Mouse (Mus musculus) neural tube, embryonic 13.5 days (tissue): Measurements from ENCODE around the gene Tssk2. TPM values are rescaled to one million over a fixed set of nuclear protein-coding genes. Genes with fewer than 3 reads are reported as not detected.

Source experiments
- ATAC-seq: fragments of 200-750 bp; cut with Nextera tagmentation; 2 replicates; pipeline ENCODE4 v1.8.0; 2017; ENCODE audit warnings: low read depth, mild to moderate bottlenecking, moderate TSS enrichment, moderate library complexity
- H3K27ac ChIP-seq: fragments of 300-500 bp; sonication (generic); replicated peaks from 2 replicates; pipeline ENCODE4 v1.5.1; 2015; ENCODE audit warnings: moderate library complexity, mild to moderate bottlenecking, inconsistent platforms
- H3K27me3 ChIP-seq: fragments of 300-500 bp; sonication (generic); 2 replicates; pipeline ENCODE4 v1.6.1; 2015; ENCODE audit warnings: mild to moderate bottlenecking, inconsistent platforms
- H3K36me3 ChIP-seq: fragments of 300-500 bp; sonication (generic); 2 replicates; pipeline ENCODE4 v1.6.1; 2015; ENCODE audit warnings: mild to moderate bottlenecking, inconsistent platforms
- H3K4me1 ChIP-seq: fragments of 300-500 bp; sonication (generic); replicated peaks from 2 replicates; pipeline ENCODE4 v1.6.1; 2015; ENCODE audit warnings: inconsistent platforms
- H3K4me2 ChIP-seq: fragments of 300-500 bp; sonication (generic); 2 replicates; pipeline ENCODE4 v1.6.1; 2015; ENCODE audit warnings: inconsistent platforms, mild to moderate bottlenecking, moderate library complexity
- H3K4me3 ChIP-seq: fragments of 300-500 bp; sonication (generic); 2 replicates; pipeline ENCODE4 v1.5.1; 2015; ENCODE audit warnings: mild to moderate bottlenecking, inconsistent platforms
- H3K9ac ChIP-seq: fragments of 300-500 bp; sonication (generic); 2 replicates; pipeline ENCODE4 v1.6.1; 2015; ENCODE audit warnings: moderate library complexity, mild to moderate bottlenecking, inconsistent platforms
- H3K9me3 ChIP-seq: fragments of 300-500 bp; sonication (generic); 2 replicates; pipeline ENCODE4 v1.6.1; 2016; ENCODE audit warnings: inconsistent platforms
- WGBS: fragments of 180-500 bp; shearing (Covaris S2); methylation state at CpG from one replicate; pipeline ENCODE4 v1.1.7; 2015; 5-methylcytosine and 5-hydroxymethylcytosine counted together
- polyA plus RNA-seq: library from polyadenylated mRNA; unstranded; fragments of >200 nt; fragmentation: Nextera tagmentation; extraction: Ambion mirVana; gene quantifications from 2 replicates; pipeline ENCODE4 v1.2.1, GENCODE M21; 2015

The Tssk2 gene
- polyA plus RNA-seq, 1 experiment from 2014 or later, result not detected

DNA sequence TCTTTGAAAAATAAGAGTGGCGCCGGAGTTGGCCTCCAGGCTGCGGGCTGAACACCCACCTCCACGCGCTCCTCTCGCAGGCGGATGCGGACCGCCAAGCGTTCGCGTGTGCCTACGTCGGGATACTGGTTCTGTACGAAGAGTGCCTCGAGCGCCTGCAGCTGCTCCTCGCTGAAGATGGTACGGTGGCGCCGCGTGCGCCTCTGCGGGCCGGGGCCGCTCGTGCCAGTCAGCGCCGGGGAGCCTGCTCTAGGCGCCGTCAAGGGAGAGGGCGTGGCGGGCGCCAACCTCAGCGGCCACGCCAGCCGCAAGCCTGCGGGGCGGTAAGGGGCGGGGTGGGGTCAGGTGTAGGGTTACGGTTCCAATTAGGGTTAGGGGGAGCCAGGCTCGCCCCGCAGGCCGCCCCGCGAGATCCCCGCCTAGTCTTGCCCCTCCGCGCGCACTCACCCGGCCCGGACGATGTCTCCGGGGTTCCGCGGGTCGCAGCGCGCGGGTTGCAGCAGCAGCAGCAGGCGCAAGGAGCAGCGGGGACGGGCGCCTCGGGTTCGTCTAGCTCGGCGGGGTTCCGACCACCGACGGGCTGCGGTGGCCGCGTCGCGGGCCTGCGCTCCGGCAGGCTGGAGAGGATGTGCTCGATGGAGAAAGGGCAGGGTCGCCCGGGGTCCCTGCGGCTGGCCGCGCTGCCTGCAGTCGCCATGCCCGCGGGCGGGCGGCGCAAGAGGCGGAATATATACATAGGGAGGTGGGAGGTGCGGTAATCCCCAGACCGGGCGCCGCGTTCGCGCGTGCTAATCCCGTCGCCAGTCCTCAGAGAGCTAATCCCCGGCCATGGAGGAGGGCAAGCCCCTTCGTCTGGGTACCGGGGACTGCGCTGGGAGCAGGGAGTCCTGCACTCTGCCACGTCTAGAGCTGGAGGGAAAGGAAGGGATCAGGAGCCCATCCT lies 16.1 kb downstream of the Tssk2 start, which contains the start of gene Gsc2:
Gene Gsc2, minus strand, starts transcription at position 753 of the 943 bp plus-strand sequence.
- Histone ChIP-seq H3K4me3 (peak within 1 kb of the TSS; percentile 34), H3K27me3 (peaks cover 77% of the 10 kb centered on the region), H3K4me1 (peaks cover 22% of the 10 kb centered on the region), H3K36me3 (no peaks in the 10 kb centered on the region), H3K27ac (no peak within 1 kb of the TSS), H3K9me3 (no peaks in the 10 kb centered on the region), H3K9ac (peak within 1 kb of the TSS; percentile 54), H3K4me2 (peak within 1 kb of the TSS; percentile 56)
- WGBS, result under 1% methylated on average over 106 of the region's 106 CpGs
- no peak for ATAC-seq

DNA sequence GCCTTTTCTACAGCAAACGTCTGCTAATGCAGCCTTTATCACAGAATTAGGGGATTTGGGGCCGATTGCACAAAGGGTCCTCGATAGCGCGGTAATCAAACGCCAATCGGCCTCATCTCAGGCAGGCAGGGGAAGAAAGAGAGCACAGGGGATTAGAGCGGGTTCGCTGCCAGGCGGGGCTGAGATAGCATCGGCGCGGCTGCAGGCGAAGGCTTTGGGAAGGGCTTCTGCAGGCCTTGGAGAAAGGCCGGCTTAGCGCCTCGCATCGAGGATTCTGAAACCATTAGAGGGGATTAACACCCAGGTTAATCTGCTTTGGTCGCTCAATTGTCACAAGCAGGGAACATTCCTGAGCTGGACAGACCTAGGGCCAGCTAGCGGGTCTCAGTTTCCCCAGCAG lies 22.1 kb downstream of the Tssk2 start:
- Histone ChIP-seq H3K27me3 (peaks cover 52% of the 10 kb centered on the region), H3K4me1 (peaks cover 31% of the 10 kb centered on the region), H3K4me3 (no peak overlapping the region), H3K27ac (no peak overlapping the region), H3K9ac (peak overlapping the region; percentile 92), H3K9me3 (no peaks in the 10 kb centered on the region), H3K36me3 (peaks cover 11% of the 10 kb centered on the region), H3K4me2 (peak overlapping the region; percentile 98)
- 12% methylated on average over 20 of the region's 20 CpGs for WGBS
- ATAC-seq, result no peak

DNA sequence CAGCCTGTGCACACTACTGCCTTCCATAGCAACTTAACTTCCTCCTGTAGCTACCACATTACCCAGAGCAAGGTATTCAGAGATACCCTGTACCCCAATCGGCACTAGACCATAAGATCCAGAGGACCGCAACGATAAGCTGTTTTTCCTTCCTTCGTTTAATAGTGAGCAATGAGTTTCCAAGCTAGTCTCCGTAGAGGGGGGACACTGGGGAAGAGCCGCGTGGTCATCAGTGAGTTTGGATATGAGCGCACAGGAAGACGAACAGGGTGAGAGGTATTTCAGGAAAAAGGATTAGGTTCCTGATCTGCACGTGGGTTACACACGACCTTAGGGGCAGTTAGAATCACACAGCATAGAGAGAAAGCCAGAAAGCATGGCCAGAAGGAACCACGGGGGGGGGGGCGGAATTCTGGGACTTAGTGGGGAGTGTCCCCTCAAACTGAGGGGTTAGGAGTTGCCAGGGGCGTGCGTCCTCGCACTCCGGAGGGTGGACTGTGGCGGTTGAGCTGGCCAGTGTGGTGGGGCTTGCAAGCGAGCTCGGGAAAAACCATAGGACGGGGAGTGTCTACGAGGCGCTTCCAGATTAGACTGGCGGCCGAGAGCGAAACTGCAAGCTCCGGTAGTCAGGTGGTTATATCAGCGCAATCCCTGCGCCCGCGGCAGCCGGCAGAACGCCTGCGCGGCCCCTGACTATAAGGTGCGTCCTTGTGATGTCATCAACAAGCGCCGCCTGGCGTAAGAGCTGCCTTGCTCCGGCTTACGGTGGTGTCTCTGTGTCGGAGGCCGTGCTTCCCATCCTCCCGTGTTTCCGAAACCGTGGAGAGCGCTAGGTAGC lies 23.1 kb downstream of the Tssk2 start:
- no peaks in the 10 kb centered on the region for H3K9me3 ChIP-seq
- 2% methylated on average over 46 of the region's 47 CpGs for WGBS
- ATAC-seq, result peak; percentile 96

DNA sequence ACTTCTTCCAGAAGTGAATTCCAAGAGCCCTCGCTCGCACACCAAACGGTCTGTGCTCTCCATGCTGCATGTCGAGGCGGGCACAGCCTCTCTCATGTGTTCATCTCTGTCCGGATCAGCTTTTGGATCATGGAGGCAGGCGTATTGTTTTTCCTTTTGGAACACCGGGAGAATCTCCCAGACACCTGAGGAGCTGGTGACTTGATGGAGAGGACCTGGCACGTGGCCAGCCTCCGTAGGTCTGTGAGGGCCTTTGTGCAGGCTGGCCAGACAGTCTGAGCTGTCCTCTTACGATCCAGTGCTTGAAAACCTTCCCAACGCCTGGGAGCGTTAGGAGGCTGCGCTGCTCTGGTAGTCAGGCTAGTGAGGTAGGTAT lies 23.7 kb downstream of the Tssk2 start:
- peak; percentile 26 for ATAC-seq
- Histone ChIP-seq H3K4me2 (peak overlapping the region; percentile 98), H3K27ac (peak overlapping the region; percentile 89), H3K4me1 (peaks cover 47% of the 10 kb centered on the region), H3K9me3 (no peaks in the 10 kb centered on the region), H3K9ac (peak overlapping the region; percentile 92), H3K36me3 (peaks cover 19% of the 10 kb centered on the region), H3K4me3 (peak overlapping the region; percentile 84), H3K27me3 (peaks cover 37% of the 10 kb centered on the region)
- WGBS, result under 1% methylated on average over 14 of the region's 14 CpGs

More for the DNA sequence above, 23.1 kb downstream of the Tssk2 start:
- Histone ChIP-seq H3K27me3 (peaks cover 43% of the 10 kb centered on the region), H3K36me3 (peaks cover 19% of the 10 kb centered on the region), H3K9ac (peak overlapping the region; percentile 92), H3K4me3 (peak overlapping the region; percentile 84), H3K27ac (peak overlapping the region; percentile 92), H3K4me1 (peaks cover 41% of the 10 kb centered on the region), H3K4me2 (peak overlapping the region; percentile 98)

DNA sequence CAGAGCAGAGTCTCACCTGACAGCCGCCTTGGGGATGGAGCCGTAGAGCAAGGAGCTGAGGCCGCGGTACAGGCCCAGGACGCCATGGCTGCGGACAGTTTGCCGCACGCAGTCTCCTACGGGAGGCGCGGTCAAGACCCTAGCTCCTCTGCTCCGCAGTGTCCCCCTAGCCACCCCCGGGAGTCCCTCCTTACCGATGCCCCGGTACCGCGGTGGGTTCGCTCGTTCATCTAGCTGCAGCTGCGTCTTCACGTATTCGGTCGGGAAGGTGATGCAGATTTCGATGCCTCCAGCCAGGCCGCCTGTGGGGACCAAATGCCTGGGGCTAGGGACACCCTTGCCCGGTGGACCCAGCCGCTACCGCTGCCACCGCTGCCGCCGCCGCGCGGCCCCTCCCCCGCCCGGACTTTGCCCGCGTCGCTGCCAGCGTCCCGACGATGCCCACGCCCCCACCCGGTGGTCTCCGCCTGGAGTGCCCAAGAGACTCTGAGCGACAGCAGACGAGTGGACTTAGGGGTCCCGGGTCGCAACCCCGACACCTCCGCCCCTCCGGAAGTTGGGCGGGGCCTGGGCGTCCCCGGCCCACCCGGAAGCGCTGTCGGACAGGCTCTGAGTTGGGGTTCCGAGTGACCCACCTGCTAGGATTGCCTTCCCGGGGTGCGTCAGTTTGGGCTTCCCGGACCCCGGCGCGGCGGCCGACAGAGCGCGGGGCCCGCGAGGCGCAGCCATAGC lies 29.1 kb downstream of the Tssk2 start:
- H3K4me1 ChIP-seq, result peaks cover 37% of the 10 kb centered on the region
- peak overlapping the region; percentile 90 for H3K27ac ChIP-seq
- H3K36me3 ChIP-seq, result peaks cover 19% of the 10 kb centered on the region
- peak overlapping the region; percentile 86 for H3K4me3 ChIP-seq
- WGBS, result under 1% methylated on average over 72 of the region's 72 CpGs
- H3K4me2 ChIP-seq, result peak overlapping the region; percentile 89
- H3K27me3 ChIP-seq, result no peaks in the 10 kb centered on the region
- H3K9ac ChIP-seq, result peak overlapping the region; percentile 93
- peak; percentile 49 for ATAC-seq
- H3K9me3 ChIP-seq, result no peaks in the 10 kb centered on the region

DNA sequence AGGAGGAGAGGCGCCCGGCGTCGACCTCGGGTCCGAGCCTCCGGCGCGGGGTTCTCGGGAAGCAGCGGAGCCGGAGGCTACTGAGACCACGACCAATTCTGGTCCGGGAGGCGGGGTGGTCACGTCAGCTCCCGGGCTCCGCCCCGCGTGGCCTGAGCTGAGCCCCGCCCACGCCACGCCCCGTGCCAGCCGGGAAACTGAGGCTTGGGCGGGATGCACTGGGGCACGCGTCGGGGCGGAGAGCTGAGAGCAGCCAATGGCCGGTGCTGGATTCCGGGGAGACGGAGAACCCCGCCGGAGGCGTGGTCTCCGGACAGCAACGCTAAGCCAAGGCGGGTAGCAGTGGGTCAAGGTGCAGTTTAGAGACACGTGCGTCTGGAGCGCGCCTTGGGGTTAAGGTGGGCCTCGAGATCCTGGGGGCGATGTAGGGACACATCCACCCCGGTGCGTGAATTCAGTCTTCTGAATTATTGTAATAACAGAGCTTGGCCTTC lies 29.7 kb downstream of the Tssk2 start, which contains the start of gene Slc25a1:
Gene Slc25a1, minus strand, starts transcription at position 133 of the 494 bp plus-strand sequence.
- Histone ChIP-seq H3K27me3 (no peaks in the 10 kb centered on the region), H3K36me3 (peaks cover 19% of the 10 kb centered on the region), H3K9me3 (no peaks in the 10 kb centered on the region), H3K4me3 (peak within 1 kb of the TSS; percentile 86), H3K9ac (peak within 1 kb of the TSS; percentile 93), H3K27ac (peak within 1 kb of the TSS; percentile 90), H3K4me2 (peak within 1 kb of the TSS; percentile 89), H3K4me1 (peaks cover 31% of the 10 kb centered on the region)
- peak; percentile 83 for ATAC-seq
- under 1% methylated on average over 47 of the region's 47 CpGs for WGBS

DNA sequence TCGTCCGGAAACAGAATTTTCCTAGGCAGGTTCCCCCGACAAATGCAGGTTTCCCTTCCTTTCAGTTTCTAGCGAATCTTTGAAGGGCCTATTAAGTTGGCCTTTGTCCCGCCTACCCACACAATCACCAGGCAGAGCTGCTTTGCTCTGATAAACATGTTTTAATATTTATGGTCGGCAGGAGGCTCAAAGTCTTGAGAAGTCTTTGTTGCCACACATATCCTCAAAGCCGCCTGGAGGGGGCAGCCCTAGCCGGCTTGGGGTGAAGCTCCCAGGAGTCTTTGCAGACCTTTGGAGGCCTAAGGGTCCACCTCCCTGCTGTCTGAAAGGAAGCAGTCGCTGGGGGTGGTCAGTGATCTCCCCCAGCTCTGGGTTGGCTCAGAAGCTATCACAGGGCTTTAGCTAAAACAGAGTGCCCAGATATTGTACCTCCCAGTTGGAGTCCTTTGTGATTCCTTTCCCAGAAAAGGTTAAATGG lies 30.2 kb downstream of the Tssk2 start:
- WGBS, result under 1% methylated on average over 9 of the region's 9 CpGs
- peak overlapping the region; percentile 90 for H3K27ac ChIP-seq
- H3K4me3 ChIP-seq, result peak overlapping the region; percentile 86
- H3K4me1 ChIP-seq, result peaks cover 26% of the 10 kb centered on the region
- H3K27me3 ChIP-seq, result no peaks in the 10 kb centered on the region
- peak overlapping the region; percentile 89 for H3K4me2 ChIP-seq
- H3K9ac ChIP-seq, result peak overlapping the region; percentile 93
- peaks cover 19% of the 10 kb centered on the region for H3K36me3 ChIP-seq
- no peaks in the 10 kb centered on the region for H3K9me3 ChIP-seq
- ATAC-seq, result peak; percentile 42

DNA sequence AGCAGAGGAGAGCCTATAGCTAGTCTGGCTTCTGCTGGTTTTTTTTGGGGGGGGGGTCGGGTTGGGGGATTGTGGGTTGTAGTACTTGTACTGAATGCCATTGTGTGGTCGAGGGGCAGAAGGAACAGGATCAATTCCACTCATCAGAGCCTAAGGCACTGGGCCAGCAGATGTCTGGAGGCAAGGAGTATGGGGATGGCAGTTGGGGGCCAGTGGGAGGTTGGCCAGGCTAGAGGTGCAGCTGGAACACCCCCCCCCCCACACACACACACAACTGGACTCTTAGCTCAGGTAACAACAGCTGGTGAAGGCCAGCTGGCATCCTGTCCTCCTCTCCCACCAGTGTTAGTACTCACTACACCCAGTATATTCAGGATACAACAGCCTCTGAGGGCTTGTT lies 30.8 kb downstream of the Tssk2 start:
- Histone ChIP-seq H3K9me3 (no peaks in the 10 kb centered on the region), H3K4me3 (no peak overlapping the region), H3K36me3 (peaks cover 19% of the 10 kb centered on the region), H3K4me1 (peaks cover 26% of the 10 kb centered on the region), H3K27me3 (no peaks in the 10 kb centered on the region), H3K4me2 (peak overlapping the region; percentile 89), H3K27ac (peak overlapping the region; percentile 90), H3K9ac (peak overlapping the region; percentile 93; the same call in 1 of the 2 replicates)
- 6% methylated on average over 2 of the region's 2 CpGs for WGBS
- ATAC-seq, result peak; percentile 3; the same call in 1 of the 2 replicates

DNA sequence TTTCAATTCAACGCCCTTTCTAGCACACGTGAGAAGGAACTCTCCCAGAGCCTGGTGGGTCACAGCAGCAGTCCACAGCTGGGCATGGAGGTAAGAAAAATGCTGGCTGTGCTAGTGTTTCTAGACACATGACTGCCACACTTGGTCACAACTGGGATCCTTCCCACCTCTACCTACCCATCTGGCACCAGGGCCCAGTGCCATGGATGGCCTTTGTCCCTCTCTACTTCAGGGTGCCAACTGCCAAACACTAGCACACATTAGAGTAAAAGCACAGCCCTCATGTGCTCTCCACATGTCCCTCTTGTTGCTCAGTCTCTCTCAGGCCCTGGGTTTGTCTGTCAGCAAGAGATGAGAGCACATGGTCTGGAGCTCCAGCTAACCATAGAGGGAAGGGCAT lies 31.2 kb downstream of the Tssk2 start:
- 0 out of 2 replicates have a peak overlapping the region, but pooled peaks have one; percentile 90 for H3K27ac ChIP-seq
- peaks cover 26% of the 10 kb centered on the region for H3K4me1 ChIP-seq
- no peaks in the 10 kb centered on the region for H3K9me3 ChIP-seq
- H3K4me2 ChIP-seq, result no peak overlapping the region
- H3K27me3 ChIP-seq, result no peaks in the 10 kb centered on the region
- H3K9ac ChIP-seq, result no peak overlapping the region
- WGBS, result 45% methylated on average over 2 of the region's 2 CpGs
- no peak for ATAC-seq
- H3K36me3 ChIP-seq, result peaks cover 18% of the 10 kb centered on the region
- H3K4me3 ChIP-seq, result no peak overlapping the region

DNA sequence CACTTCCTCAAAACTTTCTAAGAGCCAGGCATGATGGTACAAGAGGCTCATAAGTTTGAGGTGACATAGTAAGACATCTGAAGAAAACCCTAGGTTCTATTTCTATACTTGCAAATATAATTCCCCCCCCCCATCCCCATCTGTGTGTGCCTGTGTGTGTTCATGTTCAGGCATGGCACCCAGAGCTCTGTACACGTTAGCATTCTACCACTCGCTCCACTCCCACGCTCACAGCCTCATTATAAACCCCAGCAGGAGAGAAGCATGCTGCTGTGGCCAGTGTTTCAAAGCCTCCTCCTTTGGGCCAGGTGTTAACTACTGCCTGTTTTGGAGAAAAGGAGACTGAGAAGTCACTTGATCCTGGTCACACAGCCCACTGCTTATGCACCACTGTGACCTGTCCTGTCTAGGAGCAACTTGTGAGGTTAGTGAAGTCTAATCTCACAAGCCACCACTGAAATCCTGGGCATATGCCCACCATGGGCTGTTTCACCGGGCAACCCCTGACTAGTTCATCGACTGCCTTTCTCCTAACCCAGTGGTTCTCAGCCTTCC lies 33.5 kb downstream of the Tssk2 start:
- H3K9me3 ChIP-seq, result no peaks in the 10 kb centered on the region
- H3K27ac ChIP-seq, result no peak overlapping the region
- peaks cover 11% of the 10 kb centered on the region for H3K4me1 ChIP-seq
- ATAC-seq, result no peak
- 75% methylated on average over 5 of the region's 5 CpGs for WGBS
- H3K36me3 ChIP-seq, result no peaks in the 10 kb centered on the region
- no peak overlapping the region for H3K4me2 ChIP-seq
- H3K9ac ChIP-seq, result no peak overlapping the region
- no peak overlapping the region for H3K4me3 ChIP-seq
- H3K27me3 ChIP-seq, result 0 out of 2 replicates have a peak, but pooled peaks cover 2% of the 10 kb centered on the region
